Mouse (Mus musculus) kidney, adult 2 months (tissue): Measurements from ENCODE around the gene Tbl3. TPM values are rescaled to one million over a fixed set of nuclear protein-coding genes. Genes with fewer than 3 reads are reported as not detected.

Experiments used
- DNase-seq: peaks from one replicate; pipeline ENCODE4 v3.0.0; 2021
- H3K27ac ChIP-seq: fragments of 200-500 bp; 2 replicates; pipeline ENCODE4 v1.5.1; 2012; ENCODE audit warnings: low read depth, low read length, control low read depth, inconsistent platforms; ENCODE audit not compliant: insufficient read depth
- H3K27me3 ChIP-seq: fragments of 200-500 bp; replicated peaks from 2 replicates; pipeline ENCODE4 v1.6.1; 2012; ENCODE audit warnings: mild to moderate bottlenecking, moderate library complexity, low read length, inconsistent platforms; ENCODE audit not compliant: control insufficient read depth, insufficient read depth
- H3K36me3 ChIP-seq: fragments of 200-500 bp; 2 replicates; pipeline ENCODE4 v1.6.1; 2012; ENCODE audit warnings: mild to moderate bottlenecking, moderate library complexity, low read length, inconsistent platforms; ENCODE audit not compliant: control insufficient read depth, insufficient read depth
- H3K4me1 ChIP-seq: fragments of 200-500 bp; 2 replicates; pipeline ENCODE4 v1.6.1; 2011; ENCODE audit warnings: low read length; ENCODE audit not compliant: control insufficient read depth, insufficient read depth
- H3K4me3 ChIP-seq: fragments of 200-500 bp; 2 replicates; pipeline ENCODE4 v1.5.1; 2011; ENCODE audit warnings: mild to moderate bottlenecking, low read depth, low read length, control low read depth; ENCODE audit not compliant: insufficient read depth
- CTCF ChIP-seq: fragments of 200-500 bp; conservative IDR thresholded peaks from 2 replicates; pipeline ENCODE4 v1.5.1; 2011; ENCODE audit warnings: low read depth, mild to moderate bottlenecking, control low read depth, low read length, moderate library complexity, mixed read lengths; ENCODE audit not compliant: insufficient read depth, insufficient read length
- POLR2A ChIP-seq: fragments of 200-500 bp; IDR thresholded peaks from one replicate; pipeline ENCODE4 v1.6.1; 2011; ENCODE audit warnings: low read depth, low read length, control low read depth
- WGBS: fragments of 180-500 bp; shearing (Covaris S2); methylation state at CpG from one replicate; pipeline ENCODE4 v1.1.7; 2018; 5-methylcytosine and 5-hydroxymethylcytosine counted together
- polyA plus RNA-seq: library from polyadenylated mRNA; depleted of rRNA; stranded (reverse); fragments of >200 nt; gene quantifications from 2 replicates; pipeline ENCODE4 v1.2.3, GENCODE M21; 2012

Gene Tbl3
- polyA plus RNA-seq, 1 experiment: 48.6 TPM

- DNase-seq: peak; percentile 57
- 75% methylated on average over 5 of the region's 5 CpGs for WGBS
- no peak for TF ChIP-seq CTCF
- no peak for TF ChIP-seq POLR2A
- H3K4me3 ChIP-seq: no peak overlapping the region
- H3K4me1 ChIP-seq: no peaks in the 10 kb centered on the region
- H3K27ac ChIP-seq: no peak overlapping the region
- no peaks in the 10 kb centered on the region for H3K27me3 ChIP-seq
- H3K36me3 ChIP-seq: no peaks in the 10 kb centered on the region
Observed at GRCm38 (mm10) chr17:24743896-24744295, 36.4 kb upstream of the Tbl3 start.

- H3K4me1 ChIP-seq: 0 out of 2 replicates have a peak, but pooled peaks cover 6% of the 10 kb centered on the region
- H3K36me3 ChIP-seq: no peaks in the 10 kb centered on the region
- 38% methylated on average over 8 of the region's 8 CpGs for WGBS
- DNase-seq: peak; percentile 68
- no peak overlapping the region for H3K4me3 ChIP-seq
- H3K27ac ChIP-seq: no peak overlapping the region
- no peaks in the 10 kb centered on the region for H3K27me3 ChIP-seq
- TF ChIP-seq POLR2A: no peak
- no peak for TF ChIP-seq CTCF
Observed at GRCm38 (mm10) chr17:24742307-24742706, 34.8 kb upstream of the Tbl3 start.

- 87% methylated on average over 8 of the region's 8 CpGs for WGBS
Observed at GRCm38 (mm10) chr17:24739926-24740325, 32.5 kb upstream of the Tbl3 start.

GRCm38 (mm10) chr17:24738238-24738637, 30.8 kb upstream of the Tbl3 start:
- TF ChIP-seq POLR2A (no peak), CTCF (no peak)

More at GRCm38 (mm10) chr17:24739926-24740325, 32.5 kb upstream of the Tbl3 start:
- TF ChIP-seq CTCF: no peak
- TF ChIP-seq POLR2A: no peak
- H3K27ac ChIP-seq: no peak overlapping the region
- H3K36me3 ChIP-seq: no peaks in the 10 kb centered on the region
- H3K27me3 ChIP-seq: no peaks in the 10 kb centered on the region
- no peak for DNase-seq
- peaks cover 9% of the 10 kb centered on the region; the same call in 1 of the 2 replicates for H3K4me1 ChIP-seq
- no peak overlapping the region for H3K4me3 ChIP-seq

GRCm38 (mm10) chr17:24737135-24737810, 29.8 kb upstream of the Tbl3 start:
- Histone ChIP-seq H3K4me1 (peaks cover 17% of the 10 kb centered on the region), H3K27ac (peak overlapping the region; percentile 37), H3K36me3 (no peaks in the 10 kb centered on the region), H3K4me3 (peak overlapping the region; percentile 75), H3K27me3 (no peaks in the 10 kb centered on the region)
- peak; percentile 82 for DNase-seq
- 15% methylated on average over 8 of the region's 8 CpGs for WGBS
- peak; percentile 44 for TF ChIP-seq CTCF
- no peak for TF ChIP-seq POLR2A

More at GRCm38 (mm10) chr17:24738238-24738637, 30.8 kb upstream of the Tbl3 start:
- peak overlapping the region; percentile 37 for H3K27ac ChIP-seq
- peak; percentile 91 for DNase-seq
- H3K4me3 ChIP-seq: no peak overlapping the region
- peaks cover 9% of the 10 kb centered on the region; the same call in 1 of the 2 replicates for H3K4me1 ChIP-seq
- WGBS: 51% methylated on average over 4 of the region's 4 CpGs
- no peaks in the 10 kb centered on the region for H3K27me3 ChIP-seq
- H3K36me3 ChIP-seq: no peaks in the 10 kb centered on the region

- TF ChIP-seq CTCF (no peak), POLR2A (peak; percentile 96)
- Histone ChIP-seq H3K27ac (peak within 1 kb of the TSS; percentile 80), H3K27me3 (no peaks in the 10 kb centered on the region), H3K36me3 (no peaks in the 10 kb centered on the region), H3K4me1 (peaks cover 24% of the 10 kb centered on the region), H3K4me3 (peak within 1 kb of the TSS; percentile 75)
- DNase-seq: peak; percentile 99
- 1% methylated on average over 29 of the region's 29 CpGs for WGBS
Observed at GRCm38 (mm10) chr17:24736330-24737051, 29.0 kb upstream of the Tbl3 start, which contains the start of gene Msrb1. TSS of gene Msrb1 (plus strand) at chr17:24736642.

GRCm38 (mm10) chr17:24735446-24735845, 28.0 kb upstream of the Tbl3 start:
- TF ChIP-seq CTCF (no peak), POLR2A (no peak)
- Histone ChIP-seq H3K36me3 (no peaks in the 10 kb centered on the region), H3K4me3 (no peak overlapping the region), H3K27me3 (no peaks in the 10 kb centered on the region), H3K4me1 (peaks cover 24% of the 10 kb centered on the region), H3K27ac (no peak overlapping the region)
- DNase-seq: no peak
- WGBS: 91% methylated on average over 7 of the region's 7 CpGs
